Mouse (Mus musculus) lung, postnatal 10 days (tissue): ENCODE measurements around the gene Zfp354a.
A peak's percentile ranks its signal among the peaks of the same experiment; 100 is the strongest.
"Not testable (repeated sequence)": the region's sequence is repeated elsewhere in the genome, so short reads cannot be mapped to it uniquely, and the experiment has no call there.

Experiments used
- DNase-seq: peaks from one replicate; pipeline ENCODE4 v3.0.0; 2021

Gene Zfp354a

GRCm38 (mm10) chr11:51059151-51059571 is at the start of gene Zfp354a:
Gene Zfp354a (plus strand): TSS chr11:51059257.
- DNase-seq = peak; percentile 81

GRCm38 (mm10) chr11:51011821-51012220 is 47.2 kb upstream of the Zfp354a start:
- DNase-seq = peak; percentile 56

GRCm38 (mm10) chr11:51013936-51014335 is 45.1 kb upstream of the Zfp354a start, which contains the start of gene Olfr54:
Gene Olfr54 (plus strand): TSS chr11:51014236.
- DNase-seq = no peak

GRCm38 (mm10) chr11:51016341-51016740 is 42.7 kb upstream of the Zfp354a start:
- no peak for DNase-seq

GRCm38 (mm10) chr11:51026811-51027210 is 32.2 kb upstream of the Zfp354a start:
- DNase-seq = not testable (repeated sequence)

GRCm38 (mm10) chr11:51029381-51029780 is 29.7 kb upstream of the Zfp354a start:
- not testable (repeated sequence) for DNase-seq

GRCm38 (mm10) chr11:51030225-51030624 is 28.8 kb upstream of the Zfp354a start:
- DNase-seq = no peak

- peak; percentile 31 for DNase-seq
These were observed 26.2 kb upstream of the Zfp354a start for GRCm38 (mm10) chr11:51032851-51033250.

- not testable (repeated sequence) for DNase-seq
These were observed 24.9 kb upstream of the Zfp354a start for GRCm38 (mm10) chr11:51034141-51034540.

GRCm38 (mm10) chr11:51035951-51036350 is 23.1 kb upstream of the Zfp354a start:
- no peak for DNase-seq

- not testable (repeated sequence) for DNase-seq
These were observed 14.3 kb upstream of the Zfp354a start for GRCm38 (mm10) chr11:51044776-51045175.

- not testable (repeated sequence) for DNase-seq
These were observed 11.2 kb upstream of the Zfp354a start, which contains the start of gene Olfr1375 for GRCm38 (mm10) chr11:51047809-51048208. Gene Olfr1375 (plus strand): TSS chr11:51048109.

- DNase-seq = no peak
These were observed 7.4 kb upstream of the Zfp354a start for GRCm38 (mm10) chr11:51051678-51052077.

- no peak for DNase-seq
These were observed 5.8 kb upstream of the Zfp354a start for GRCm38 (mm10) chr11:51053230-51053629.

GRCm38 (mm10) chr11:51059640-51060039 is 583 bp downstream of the Zfp354a start:
- DNase-seq = no peak

GRCm38 (mm10) chr11:51060981-51061380 is 1.9 kb downstream of the Zfp354a start:
- DNase-seq = peak; percentile 8

- no peak for DNase-seq
These were observed 4.2 kb downstream of the Zfp354a start for GRCm38 (mm10) chr11:51063276-51063675.

GRCm38 (mm10) chr11:51063841-51064240 is 4.8 kb downstream of the Zfp354a start:
- DNase-seq = no peak

- DNase-seq = no peak
These were observed 25.5 kb downstream of the Zfp354a start for GRCm38 (mm10) chr11:51084527-51084926.

- DNase-seq = no peak
These were observed 26.2 kb downstream of the Zfp354a start for GRCm38 (mm10) chr11:51085269-51085668.

GRCm38 (mm10) chr11:51107261-51107660 is 48.2 kb downstream of the Zfp354a start:
- no peak for DNase-seq

- DNase-seq = no peak
These were observed 51.6 kb downstream of the Zfp354a start for GRCm38 (mm10) chr11:51110621-51111020.
